Mouse (Mus musculus) midbrain, embryonic 12.5 days (tissue): Measurements from ENCODE around the gene Kctd12b. TPM values are rescaled to one million over a fixed set of nuclear protein-coding genes. Genes with fewer than 3 reads are reported as not detected.

Experiments used
- ATAC-seq: fragments of 200-750 bp; cut with Nextera tagmentation; 2 replicates; pipeline ENCODE4 v1.8.0; 2017; ENCODE audit warnings: low read depth, moderate TSS enrichment, moderate library complexity; ENCODE audit not compliant: low FRiP score
- H3K27ac ChIP-seq: fragments of 300-500 bp; sonication (generic); replicated peaks from 2 replicates; pipeline ENCODE4 v1.5.1; 2016; ENCODE audit warnings: mild to moderate bottlenecking
- H3K27me3 ChIP-seq: fragments of 300-500 bp; sonication (generic); 2 replicates; pipeline ENCODE4 v1.6.1; 2016; ENCODE audit warnings: mild to moderate bottlenecking
- H3K36me3 ChIP-seq: fragments of 300-500 bp; sonication (generic); 2 replicates; pipeline ENCODE4 v1.6.1; 2016
- H3K4me1 ChIP-seq: fragments of 300-500 bp; sonication (generic); 2 replicates; pipeline ENCODE4 v1.6.1; 2016
- H3K4me2 ChIP-seq: fragments of 300-500 bp; sonication (generic); replicated peaks from 2 replicates; pipeline ENCODE4 v1.6.1; 2016; ENCODE audit warnings: mild to moderate bottlenecking, moderate library complexity
- H3K4me3 ChIP-seq: fragments of 300-500 bp; sonication (generic); 2 replicates; pipeline ENCODE4 v1.5.1; 2016; ENCODE audit warnings: mild to moderate bottlenecking
- H3K9ac ChIP-seq: fragments of 300-500 bp; sonication (generic); replicated peaks from 2 replicates; pipeline ENCODE4 v1.6.1; 2016; ENCODE audit warnings: mild to moderate bottlenecking, moderate library complexity
- H3K9me3 ChIP-seq: fragments of 300-500 bp; sonication (generic); 2 replicates; pipeline ENCODE4 v1.6.1; 2016; ENCODE audit warnings: mild to moderate bottlenecking
- WGBS: fragments of 180-500 bp; shearing (Covaris S2); methylation state at CpG from one replicate; pipeline ENCODE4 v1.1.7; 2016; 5-methylcytosine and 5-hydroxymethylcytosine counted together
- polyA plus RNA-seq: library from polyadenylated mRNA; unstranded; fragments of >200 nt; fragmentation: Nextera tagmentation; extraction: Ambion mirVana; gene quantifications from 2 replicates; pipeline ENCODE4 v1.2.1, GENCODE M21; 2016

The Kctd12b gene
- polyA plus RNA-seq, 1 experiment from 2014 or later: 4.7 TPM

GRCm38 (mm10) chrX:153640615-153641014 lies 55.6 kb downstream of the Kctd12b start:
- 66% methylated on average over 3 of the region's 3 CpGs for WGBS
- Histone ChIP-seq H3K36me3 (no peaks in the 10 kb centered on the region), H3K27ac (no peak overlapping the region), H3K4me3 (no peak overlapping the region), H3K4me2 (no peak overlapping the region), H3K4me1 (no peaks in the 10 kb centered on the region), H3K27me3 (no peaks in the 10 kb centered on the region), H3K9ac (no peak overlapping the region), H3K9me3 (no peaks in the 10 kb centered on the region)
- ATAC-seq: no peak

DNA sequence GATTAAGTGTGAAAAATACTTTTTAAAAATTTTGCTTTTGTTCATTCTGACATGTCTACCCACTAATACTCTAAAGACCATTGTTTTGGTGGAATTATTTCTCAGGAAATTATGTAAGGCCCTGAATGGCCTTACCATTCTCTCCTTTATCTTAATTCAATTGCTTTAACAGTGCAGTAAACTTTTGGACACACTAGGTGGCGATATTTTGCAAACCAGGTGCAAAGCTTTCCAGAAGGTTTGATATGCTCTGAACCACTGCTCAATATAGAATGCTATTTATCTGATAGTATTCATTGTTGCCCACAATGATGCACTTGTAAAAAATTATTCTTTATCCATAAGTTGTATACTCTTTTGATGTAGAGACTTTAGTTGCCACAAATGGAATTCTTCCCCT lies 59.9 kb downstream of the Kctd12b start:
- Histone ChIP-seq H3K4me3 (no peak overlapping the region), H3K9ac (no peak overlapping the region), H3K4me1 (no peaks in the 10 kb centered on the region), H3K9me3 (no peaks in the 10 kb centered on the region), H3K27me3 (no peaks in the 10 kb centered on the region), H3K36me3 (no peaks in the 10 kb centered on the region), H3K4me2 (no peak overlapping the region), H3K27ac (no peak overlapping the region)
- ATAC-seq: no peak
- WGBS: 8% methylated on average over 1 of the region's 1 CpGs

Other genes with a start within 250 kb of the Kctd12b start
- 58.8 and 68.6 TPM in 2 replicates for gene Ubqln2, start 198.2 kb downstream of the Kctd12b start, polyA plus RNA-seq
- gene Cypt3, start 137.8 kb downstream of the Kctd12b start, polyA plus RNA-seq: 0.37 TPM in 1 of 2 replicates, not detected in the other
- 78.5 and 81.0 TPM in 2 replicates for gene Nbdy, start 27.2 kb upstream of the Kctd12b start, polyA plus RNA-seq
- gene Spin2c, start 135.8 kb upstream of the Kctd12b start, polyA plus RNA-seq: 11.8 and 15.1 TPM in 2 replicates